Mouse (Mus musculus): ENCODE measurements at regions not wholly inside any gene's neighbourhood (a gene's known extent, or its start where the extent isn't known, plus 50 kb on each side); places are given as distances from the start of the nearest gene placed in this dataset.

- no peak for DNase-seq (ENCODE audit: low spot score)
These were observed 54.4 kb downstream of the Irf2bpl start for GRCm38 (mm10) chr12:86830247-86830585.

- DNase-seq (ENCODE audit: low spot score), result peak; percentile 47
These were observed 54.9 kb downstream of the Irf2bpl start for GRCm38 (mm10) chr12:86829581-86830246.

- DNase-seq (ENCODE audit: low spot score), result no peak
These were observed 57.4 kb downstream of the Irf2bpl start for GRCm38 (mm10) chr12:86827241-86827606.

- peak; percentile 54 for DNase-seq (ENCODE audit: low spot score)
These were observed 58.0 kb downstream of the Irf2bpl start for GRCm38 (mm10) chr12:86826420-86827240.

- no peak for DNase-seq (ENCODE audit: low spot score)
These were observed 58.8 kb downstream of the Irf2bpl start for GRCm38 (mm10) chr12:86825584-86826419.

GRCm38 (mm10) chr12:86824860-86825583 is 59.6 kb downstream of the Irf2bpl start:
- peak; percentile 93 for DNase-seq (ENCODE audit: low spot score)

GRCm38 (mm10) chr12:86823855-86824589 is 60.6 kb downstream of the Irf2bpl start:
- peak; percentile 94 for DNase-seq (ENCODE audit: low spot score)

- DNase-seq (ENCODE audit: low spot score), result no peak
These were observed 61.1 kb downstream of the Irf2bpl start for GRCm38 (mm10) chr12:86823488-86823854.

- no peak for DNase-seq (ENCODE audit: low spot score)
These were observed 63.4 kb downstream of the Irf2bpl start for GRCm38 (mm10) chr12:86821183-86821582.

- DNase-seq (ENCODE audit: low spot score), result no peak
These were observed 65.0 kb downstream of the Irf2bpl start for GRCm38 (mm10) chr12:86819568-86819967.

GRCm38 (mm10) chr12:86819163-86819562 is 65.4 kb downstream of the Irf2bpl start:
- no peak for DNase-seq (ENCODE audit: low spot score)

GRCm38 (mm10) chr12:86818201-86818600 is 66.4 kb downstream of the Irf2bpl start:
- no peak for DNase-seq (ENCODE audit: low spot score)

- DNase-seq (ENCODE audit: low spot score), result peak; percentile 79
These were observed 67.6 kb downstream of the Irf2bpl start for GRCm38 (mm10) chr12:86816702-86817610.

GRCm38 (mm10) chr12:86816171-86816701 is 68.4 kb downstream of the Irf2bpl start:
- peak; percentile 69 for DNase-seq (ENCODE audit: low spot score)

- DNase-seq (ENCODE audit: low spot score), result no peak
These were observed 69.9 kb downstream of the Irf2bpl start for GRCm38 (mm10) chr12:86814740-86815139.

All from heart, adult 8-10 months (tissue).